Mouse (Mus musculus): Measurements from ENCODE around the gene Kifc3. TPM values are rescaled to one million over a fixed set of nuclear protein-coding genes. Genes with fewer than 3 reads are reported as not detected.
A peak's percentile ranks its signal among the peaks of the same experiment; 100 is the strongest.

The Kifc3 gene
- total and polyA plus RNA-seq, 3 experiments, result 10.6 to 19.1 TPM; not detected in 1

- Histone ChIP-seq H3K79me2 (ENCODE audit: control insufficient read depth, insufficient read depth, low read length, poor library complexity) (no peaks in the 10 kb centered on the region), H3K27me3 (ENCODE audit: control insufficient read depth in 1 of 2, insufficient read depth in 2 of 2, low read length in 2 of 2) (peaks cover 3 to 10% of the 10 kb centered on the region in 2 experiments; a peak in 3 of 4 replicates), H3K9me3 (replicated peaks; ENCODE audit: insufficient read depth, low read length) (no peaks in the 10 kb centered on the region), H3K36me3 (ENCODE audit: control insufficient read depth in 1 of 2, insufficient read depth in 2 of 2, low read length in 2 of 2) (peaks cover 0 to 4% of the 10 kb centered on the region in 2 experiments; a peak in 1 of 4 replicates), H3K9ac (ENCODE audit: control insufficient read depth, low read depth, low read length, poor library complexity, severe bottlenecking) (no peak overlapping the region), H3K27ac (ENCODE audit: control insufficient read depth, low read depth, low read length) (no peak overlapping the region), H3K4me1 (ENCODE audit: control insufficient read depth in 1 of 2, insufficient read depth in 2 of 2, low read length in 2 of 2) (peaks cover 1 to 8% of the 10 kb centered on the region in 2 experiments), H3K4me3 (ENCODE audit: control insufficient read depth in 1 of 2, insufficient read depth in 1 of 2, low read depth in 2 of 2, low read length in 2 of 2) (no peak overlapping the region)
- DNase-seq (ENCODE audit: low read depth, low spot score), result no peak
- TF ChIP-seq RCOR1 (IDR thresholded peaks at IDR 0.05; ENCODE audit: low read depth, low read length) (no peak), CHD2 (IDR thresholded peaks at IDR 0.05; ENCODE audit: low read length) (no peak), TAL1 (IDR thresholded peaks at IDR 0.05; ENCODE audit: low read length) (no peak), MEF2A (IDR thresholded peaks at IDR 0.05; ENCODE audit: extremely low read depth, insufficient replicate concordance, low read depth, low read length, poor library complexity, severe bottlenecking) (no peak), USF1 (IDR thresholded peaks at IDR 0.05; ENCODE audit: low read depth, low read length) (no peak), MAFK (IDR thresholded peaks at IDR 0.05; ENCODE audit: borderline replicate concordance, low read depth, low read length) (no peak), MAZ (IDR thresholded peaks at IDR 0.05; ENCODE audit: low read depth, low read length) (no peak), EP300 (IDR thresholded peaks at IDR 0.05; ENCODE audit: low read depth in 1 of 2, low read length in 2 of 2) (no peak), MYC (IDR thresholded peaks at IDR 0.05; ENCODE audit: low read depth, low read length) (no peak), GABPA (IDR thresholded peaks at IDR 0.05; ENCODE audit: low read depth, low read length) (no peak), POLR2AphosphoS2 (IDR thresholded peaks at IDR 0.05; ENCODE audit: low read length) (no peak), JUND (IDR thresholded peaks at IDR 0.05; ENCODE audit: low read depth, low read length) (no peak), CTCF (IDR thresholded peaks at IDR 0.05 in 2 of 3, conservative IDR thresholded peaks at IDR 0.05 in 1 of 3; ENCODE audit: control insufficient read depth in 1 of 3, insufficient read depth in 1 of 3, low read depth in 2 of 3, low read length in 3 of 3, poor library complexity in 1 of 3, severe bottlenecking in 1 of 3) (no peak)
Observed at GRCm38 (mm10) chr8:95064531-95064930, 138.1 kb downstream of the Kifc3 start.

- Histone ChIP-seq H3K27ac (ENCODE audit: control insufficient read depth, low read depth, low read length) (peak overlapping the region; percentile 54), H3K4me1 (ENCODE audit: control insufficient read depth in 1 of 2, insufficient read depth in 2 of 2, low read length in 2 of 2) (peaks cover 9 to 33% of the 10 kb centered on the region in 2 experiments), H3K27me3 (ENCODE audit: control insufficient read depth in 1 of 2, insufficient read depth in 2 of 2, low read length in 2 of 2) (peaks cover 0 to 3% of the 10 kb centered on the region in 2 experiments; a peak in 2 of 4 replicates), H3K79me2 (ENCODE audit: control insufficient read depth, insufficient read depth, low read length, poor library complexity) (no peaks in the 10 kb centered on the region), H3K4me3 (ENCODE audit: control insufficient read depth in 1 of 2, insufficient read depth in 1 of 2, low read depth in 2 of 2, low read length in 2 of 2) (no peak overlapping the region; a peak in 2 of 4 replicates), H3K9me3 (replicated peaks; ENCODE audit: insufficient read depth, low read length) (no peaks in the 10 kb centered on the region), H3K9ac (ENCODE audit: control insufficient read depth, low read depth, low read length, poor library complexity, severe bottlenecking) (no peak overlapping the region), H3K36me3 (ENCODE audit: control insufficient read depth in 1 of 2, insufficient read depth in 2 of 2, low read length in 2 of 2) (peaks cover 0 to 14% of the 10 kb centered on the region in 2 experiments; a peak in 2 of 4 replicates)
- DNase-seq (ENCODE audit: low read depth, low spot score), result peak; percentile 60
- no peak for TF ChIP-seq USF1 (IDR thresholded peaks at IDR 0.05; ENCODE audit: low read depth, low read length)
- TF ChIP-seq MXI1 (IDR thresholded peaks at IDR 0.05; ENCODE audit: low read depth, low read length), result no peak
- peak; percentile 48 for TF ChIP-seq TCF12 (IDR thresholded peaks at IDR 0.05; ENCODE audit: low read depth, low read length)
- peak; percentile 18; the same call in 1 of the 2 replicates for TF ChIP-seq SIN3A (IDR thresholded peaks at IDR 0.05; ENCODE audit: low read length)
- TF ChIP-seq MAZ (IDR thresholded peaks at IDR 0.05; ENCODE audit: low read depth, low read length), result no peak
- no peak for TF ChIP-seq MAX (IDR thresholded peaks at IDR 0.05; ENCODE audit: low read length)
- no peak for TF ChIP-seq MYB (IDR thresholded peaks at IDR 0.05; ENCODE audit: low read depth, low read length)
- TF ChIP-seq RAD21 (IDR thresholded peaks at IDR 0.05; ENCODE audit: low read depth, low read length), result no peak
- no peak for TF ChIP-seq ZNF384 (IDR thresholded peaks at IDR 0.05; ENCODE audit: low read depth, low read length)
- no peak for TF ChIP-seq USF2 (IDR thresholded peaks at IDR 0.05; ENCODE audit: borderline replicate concordance in 1 of 2, insufficient read depth in 1 of 2, low read depth in 1 of 2, low read length in 2 of 2)
- no peak for TF ChIP-seq UBTF (IDR thresholded peaks at IDR 0.05; ENCODE audit: borderline replicate concordance, insufficient read depth, low read depth, low read length)
- TF ChIP-seq MEF2A (IDR thresholded peaks at IDR 0.05; ENCODE audit: extremely low read depth, insufficient replicate concordance, low read depth, low read length, poor library complexity, severe bottlenecking), result no peak
- TF ChIP-seq GATA1 (IDR thresholded peaks at IDR 0.05; ENCODE audit: low read depth, low read length), result peak; percentile 54
- TF ChIP-seq NRF1 (IDR thresholded peaks at IDR 0.05; ENCODE audit: insufficient read depth, low read depth, low read length, poor library complexity, severe bottlenecking), result no peak
- no peak for TF ChIP-seq CTCF (IDR thresholded peaks at IDR 0.05 in 2 of 3, conservative IDR thresholded peaks at IDR 0.05 in 1 of 3; ENCODE audit: control insufficient read depth in 1 of 3, insufficient read depth in 1 of 3, low read depth in 2 of 3, low read length in 3 of 3, poor library complexity in 1 of 3, severe bottlenecking in 1 of 3)
- no peak for TF ChIP-seq POLR2AphosphoS5 (IDR thresholded peaks at IDR 0.05; ENCODE audit: borderline replicate concordance, low read depth, low read length)
- no peak for TF ChIP-seq POLR2A (IDR thresholded peaks at IDR 0.05; ENCODE audit: control insufficient read depth in 1 of 2, insufficient read depth in 1 of 2, low read depth in 1 of 2, low read length in 2 of 2, poor library complexity in 1 of 2)
- peak; percentile 70 for TF ChIP-seq ETS1 (IDR thresholded peaks at IDR 0.05; ENCODE audit: low read depth, low read length)
- TF ChIP-seq BHLHE40 (IDR thresholded peaks at IDR 0.05; ENCODE audit: borderline replicate concordance, low read depth, low read length), result no peak
- TF ChIP-seq E2F4 (IDR thresholded peaks at IDR 0.05; ENCODE audit: borderline replicate concordance, low read depth, low read length), result no peak
Observed at GRCm38 (mm10) chr8:95059812-95060533, 142.6 kb downstream of the Kifc3 start.

All from MEL (cell line).